13 mouse cellular contexts compared by ENCODE assay signal in the genomic region with DNA sequence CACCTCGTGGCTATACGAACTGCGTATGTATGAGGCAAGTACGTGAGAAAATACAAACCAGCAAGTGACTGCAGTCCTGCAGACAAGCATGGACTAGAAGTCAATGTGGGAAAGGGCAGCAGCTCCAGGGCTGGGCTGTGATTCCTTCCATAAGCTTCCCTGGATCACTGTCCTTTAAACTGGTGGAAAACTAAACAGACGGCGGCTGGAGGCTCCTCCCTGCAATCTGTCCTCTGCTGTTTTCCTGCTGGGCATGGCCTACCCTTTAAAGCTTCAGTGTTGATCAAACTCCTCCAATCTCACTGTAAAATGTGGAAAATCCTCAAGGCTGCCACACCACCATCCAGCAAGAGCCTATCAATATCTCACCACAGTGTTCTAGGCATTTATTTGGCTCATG. TPM values are rescaled to one million over a fixed set of nuclear protein-coding genes. Genes with fewer than 3 reads are reported as not detected.
"Had no signal": no experiment of that assay in that cellular context is flagged by ENCODE, and none has a peak within 500 bp of the region (broad histone marks: within the 10 kb centered on the region; RNA-seq: fewer than 3 reads in every experiment).

No protein-coding gene starts in this region.

- ATAC-seq: liver, embryonic 12.5 days; midbrain, embryonic 15.5 days had no signal

- DNase-seq: kidney, postnatal 4 days; lung, embryonic 14.5 days; lung, postnatal 10 days; thymus, postnatal 4 days had no signal

RNA-seq across cellular contexts. Expression of a gene that starts 45.3 kb away (rescaled TPM):
- polyA plus RNA-seq: kidney, postnatal 0 days; limb, embryonic 11.5 days; limb, embryonic 15.5 days; liver, embryonic 12.5 days; liver, embryonic 16.5 days; lung, embryonic 14.5 days; midbrain, embryonic 11.5 days; midbrain, embryonic 15.5 days; neural tube, embryonic 12.5 days; stomach, postnatal 0 days had no signal
